Mouse (Mus musculus): ENCODE measurements at regions not wholly inside any gene's neighbourhood (a gene's known extent, or its start where the extent isn't known, plus 50 kb on each side); places are given as distances from the start of the nearest gene placed in this dataset.

DNA sequence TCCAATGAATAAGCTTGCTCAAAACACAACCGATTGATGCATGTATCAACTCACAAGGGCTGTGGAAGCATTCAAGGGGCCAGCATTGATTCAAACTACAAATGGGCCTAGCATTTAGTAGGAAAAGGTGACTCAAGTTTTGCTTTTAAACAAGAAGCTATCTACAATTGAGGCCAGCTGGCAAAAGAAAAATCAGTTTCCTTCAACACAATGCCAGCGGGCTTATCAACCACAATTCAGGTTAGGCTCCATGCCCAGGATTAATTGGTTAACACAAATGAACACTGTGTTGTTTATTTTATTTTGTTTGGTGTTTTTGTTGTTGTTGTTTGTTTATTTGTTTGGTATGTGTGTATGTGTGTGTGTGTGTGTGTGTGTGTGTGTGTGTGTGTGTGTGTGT is 89.4 kb downstream of the P2ry1 start:
- 93% methylated on average over 2 of the region's 2 CpGs for WGBS
- Histone ChIP-seq H3K4me2 (ENCODE audit: low read length) (no peak overlapping the region), H3K9me3 (ENCODE audit: control insufficient read depth, low read length) (no peaks in the 10 kb centered on the region), H3K27me3 (ENCODE audit: control insufficient read depth, insufficient read depth, low read length) (no peaks in the 10 kb centered on the region), H3K9ac (replicated peaks; ENCODE audit: low read length) (no peak overlapping the region), H3K36me3 (ENCODE audit: control insufficient read depth, insufficient read depth, low read length) (no peaks in the 10 kb centered on the region), H3K27ac (replicated peaks; ENCODE audit: low read depth, low read length) (no peak overlapping the region), H3K4me1 (ENCODE audit: control insufficient read depth, insufficient read depth, low read length) (no peaks in the 10 kb centered on the region), H3K4me3 (replicated peaks; ENCODE audit: low read depth, low read length) (no peak overlapping the region)
- DNase-seq (no peak), ATAC-seq (ENCODE audit: low FRiP score, low TSS enrichment) (no peak)

DNA sequence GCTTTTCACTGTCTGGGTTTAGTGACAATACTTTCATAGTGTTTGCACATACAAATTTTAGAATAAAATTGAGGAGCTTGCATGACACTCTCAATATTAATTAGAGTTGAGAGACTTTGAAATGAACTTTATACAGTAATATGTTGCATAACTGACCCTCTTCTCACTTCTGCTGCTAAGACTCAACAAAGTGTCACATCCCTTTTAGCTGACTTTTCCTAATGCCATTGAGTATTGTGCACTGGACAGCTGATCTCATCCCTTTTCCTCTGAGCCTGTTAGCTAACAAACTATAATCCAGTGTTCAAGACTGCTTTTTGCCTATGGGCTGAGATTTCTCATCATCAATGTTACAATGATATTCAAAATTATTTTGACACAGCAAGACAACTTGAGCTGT is 113.8 kb downstream of the P2ry1 start:
- Histone ChIP-seq H3K4me2 (ENCODE audit: low read length) (no peak overlapping the region), H3K36me3 (ENCODE audit: control insufficient read depth, insufficient read depth, low read length) (no peaks in the 10 kb centered on the region), H3K9ac (replicated peaks; ENCODE audit: low read length) (no peak overlapping the region), H3K4me3 (replicated peaks; ENCODE audit: low read depth, low read length) (no peak overlapping the region), H3K9me3 (ENCODE audit: control insufficient read depth, low read length) (no peaks in the 10 kb centered on the region), H3K4me1 (ENCODE audit: control insufficient read depth, insufficient read depth, low read length) (no peaks in the 10 kb centered on the region), H3K27me3 (ENCODE audit: control insufficient read depth, insufficient read depth, low read length) (no peaks in the 10 kb centered on the region), H3K27ac (replicated peaks; ENCODE audit: low read depth, low read length) (no peak overlapping the region)
- no peak for ATAC-seq (ENCODE audit: low FRiP score, low TSS enrichment)
- DNase-seq, result no peak

DNA sequence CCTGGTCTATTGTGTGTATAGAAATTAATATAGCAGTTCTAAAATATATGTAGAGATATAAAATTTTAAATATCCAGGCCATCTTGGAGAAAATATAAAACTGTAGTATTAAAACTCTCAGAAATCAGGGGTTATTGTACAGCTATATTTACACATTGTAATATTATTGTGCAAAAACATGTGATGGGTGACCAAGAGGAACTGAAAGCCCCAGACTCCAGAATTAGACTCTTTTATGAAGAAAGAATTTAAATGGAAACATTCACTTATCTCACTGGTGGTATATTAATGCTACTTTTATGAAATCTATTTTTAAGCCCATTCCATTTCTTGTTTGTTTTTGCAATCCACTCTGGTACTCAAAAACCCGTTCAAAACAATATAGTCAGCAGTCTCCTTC is 130.5 kb downstream of the P2ry1 start:
- DNase-seq, result no peak
- 71% methylated on average over 1 of the region's 1 CpGs for WGBS
- no peaks in the 10 kb centered on the region for H3K27me3 ChIP-seq (ENCODE audit: control insufficient read depth, insufficient read depth, low read length)
- no peak overlapping the region for H3K27ac ChIP-seq (replicated peaks; ENCODE audit: low read depth, low read length)
- no peak overlapping the region for H3K4me3 ChIP-seq (replicated peaks; ENCODE audit: low read depth, low read length)
- no peaks in the 10 kb centered on the region for H3K4me1 ChIP-seq (ENCODE audit: control insufficient read depth, insufficient read depth, low read length)
- H3K9me3 ChIP-seq (ENCODE audit: control insufficient read depth, low read length), result no peaks in the 10 kb centered on the region
- H3K4me2 ChIP-seq (ENCODE audit: low read length), result no peak overlapping the region
- H3K36me3 ChIP-seq (ENCODE audit: control insufficient read depth, insufficient read depth, low read length), result no peaks in the 10 kb centered on the region
- ATAC-seq (ENCODE audit: low FRiP score, low TSS enrichment), result no peak
- H3K9ac ChIP-seq (replicated peaks; ENCODE audit: low read length), result no peak overlapping the region

DNA sequence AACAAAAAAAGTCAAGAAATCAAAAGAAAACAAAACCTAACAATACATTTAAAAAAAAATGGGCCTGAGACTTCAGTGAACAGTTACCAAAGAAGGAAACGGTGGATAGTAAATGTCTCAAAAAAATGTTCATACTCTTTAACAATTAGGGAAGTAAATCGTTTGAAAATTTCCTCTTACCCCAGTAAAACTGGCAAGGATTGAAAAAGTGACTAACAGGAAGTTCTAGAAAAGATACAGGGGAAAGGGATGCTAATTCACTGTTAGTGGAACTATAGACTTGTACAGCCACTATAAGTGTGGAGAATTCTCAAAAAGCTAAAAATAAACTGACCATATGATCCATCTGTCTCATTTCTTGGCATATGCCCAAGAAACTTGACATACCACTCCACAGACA is 151.5 kb downstream of the P2ry1 start:
- Histone ChIP-seq H3K4me3 (replicated peaks; ENCODE audit: low read depth, low read length) (no peak overlapping the region), H3K36me3 (ENCODE audit: control insufficient read depth, insufficient read depth, low read length) (no peaks in the 10 kb centered on the region), H3K9ac (replicated peaks; ENCODE audit: low read length) (no peak overlapping the region), H3K9me3 (ENCODE audit: control insufficient read depth, low read length) (no peaks in the 10 kb centered on the region), H3K4me2 (ENCODE audit: low read length) (no peak overlapping the region), H3K27ac (replicated peaks; ENCODE audit: low read depth, low read length) (no peak overlapping the region), H3K4me1 (ENCODE audit: control insufficient read depth, insufficient read depth, low read length) (no peaks in the 10 kb centered on the region), H3K27me3 (ENCODE audit: control insufficient read depth, insufficient read depth, low read length) (no peaks in the 10 kb centered on the region)
- no peak for DNase-seq
- no peak for ATAC-seq (ENCODE audit: low FRiP score, low TSS enrichment)
- 94% methylated on average over 2 of the region's 2 CpGs for WGBS

DNA sequence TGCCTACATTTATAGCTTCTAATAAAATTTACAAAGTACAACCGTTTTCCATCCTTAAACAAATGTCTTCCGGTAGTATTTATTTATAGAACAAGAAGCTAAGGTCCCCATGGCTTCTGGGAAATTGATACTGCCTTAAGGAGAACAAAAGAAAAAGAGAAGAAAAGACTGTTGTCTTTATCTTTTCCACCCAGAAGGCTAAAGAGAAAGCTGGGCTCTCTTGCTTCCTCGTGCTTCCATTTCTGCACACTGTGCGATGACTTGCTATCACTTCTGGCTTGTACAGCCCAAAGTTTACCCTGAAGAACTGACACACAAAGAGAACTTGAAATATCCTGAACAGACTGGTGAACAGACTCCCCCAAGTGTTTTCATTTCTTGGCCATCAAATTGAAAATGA is 157.2 kb downstream of the P2ry1 start:
- H3K4me1 ChIP-seq (ENCODE audit: control insufficient read depth, insufficient read depth, low read length), result no peaks in the 10 kb centered on the region
- no peak overlapping the region for H3K27ac ChIP-seq (replicated peaks; ENCODE audit: low read depth, low read length)
- 86% methylated on average over 4 of the region's 4 CpGs for WGBS
- no peak overlapping the region for H3K9ac ChIP-seq (replicated peaks; ENCODE audit: low read length)
- H3K4me3 ChIP-seq (replicated peaks; ENCODE audit: low read depth, low read length), result no peak overlapping the region
- DNase-seq (no peak), ATAC-seq (ENCODE audit: low FRiP score, low TSS enrichment) (no peak)
- no peaks in the 10 kb centered on the region for H3K9me3 ChIP-seq (ENCODE audit: control insufficient read depth, low read length)
- H3K27me3 ChIP-seq (ENCODE audit: control insufficient read depth, insufficient read depth, low read length), result no peaks in the 10 kb centered on the region
- H3K4me2 ChIP-seq (ENCODE audit: low read length), result no peak overlapping the region
- H3K36me3 ChIP-seq (ENCODE audit: control insufficient read depth, insufficient read depth, low read length), result no peaks in the 10 kb centered on the region

DNA sequence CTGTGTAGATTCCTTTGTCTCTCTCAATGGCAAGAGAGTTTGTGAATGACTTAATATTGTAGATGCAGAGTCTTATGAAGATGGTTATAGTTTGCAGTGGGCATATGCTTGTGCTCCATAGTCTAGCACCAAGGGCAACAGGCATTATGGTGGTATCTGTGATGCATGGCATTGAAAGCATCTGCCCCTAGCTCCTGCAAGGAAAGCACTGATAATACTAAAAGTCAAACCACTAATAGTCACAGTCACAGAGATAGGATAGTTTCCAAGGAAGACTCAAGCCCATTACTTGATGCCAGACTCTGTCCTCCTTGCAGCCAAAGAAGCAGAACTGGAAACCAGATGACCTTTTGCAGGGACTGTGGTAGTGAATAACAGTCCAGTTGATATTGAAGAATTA is 158.8 kb downstream of the P2ry1 start:
- ATAC-seq (ENCODE audit: low FRiP score, low TSS enrichment) (no peak), DNase-seq (no peak)
- Histone ChIP-seq H3K36me3 (ENCODE audit: control insufficient read depth, insufficient read depth, low read length) (no peaks in the 10 kb centered on the region), H3K9ac (replicated peaks; ENCODE audit: low read length) (no peak overlapping the region), H3K4me3 (replicated peaks; ENCODE audit: low read depth, low read length) (no peak overlapping the region), H3K27ac (replicated peaks; ENCODE audit: low read depth, low read length) (no peak overlapping the region), H3K27me3 (ENCODE audit: control insufficient read depth, insufficient read depth, low read length) (no peaks in the 10 kb centered on the region), H3K9me3 (ENCODE audit: control insufficient read depth, low read length) (no peaks in the 10 kb centered on the region), H3K4me1 (ENCODE audit: control insufficient read depth, insufficient read depth, low read length) (no peaks in the 10 kb centered on the region), H3K4me2 (ENCODE audit: low read length) (no peak overlapping the region)

DNA sequence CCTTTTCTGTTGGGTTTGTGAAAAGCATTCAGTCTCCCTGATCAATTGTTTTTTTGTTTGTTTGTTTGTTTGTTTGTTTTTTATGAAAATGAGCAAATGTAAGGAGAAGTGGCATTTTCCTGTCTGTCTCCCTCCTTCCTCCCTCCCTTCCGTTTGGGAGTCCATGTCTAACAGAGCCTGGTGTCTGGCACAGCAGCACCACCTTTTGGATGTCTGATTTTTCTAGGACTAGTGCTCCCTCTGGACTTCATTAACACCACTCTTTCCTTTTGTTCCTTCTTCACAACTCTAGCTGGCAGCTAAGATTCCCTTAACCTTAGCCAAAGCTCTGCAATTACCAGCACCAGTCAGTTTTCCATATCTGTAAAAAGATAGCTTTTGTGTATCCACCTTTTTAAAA is 175.6 kb upstream of the Rap2b start:
- H3K9me3 ChIP-seq (ENCODE audit: control insufficient read depth, low read length), result no peaks in the 10 kb centered on the region
- no peak overlapping the region for H3K4me2 ChIP-seq (ENCODE audit: low read length)
- H3K4me3 ChIP-seq (replicated peaks; ENCODE audit: low read depth, low read length), result no peak overlapping the region
- no peak for ATAC-seq (ENCODE audit: low FRiP score, low TSS enrichment)
- H3K4me1 ChIP-seq (ENCODE audit: control insufficient read depth, insufficient read depth, low read length), result no peaks in the 10 kb centered on the region
- no peak overlapping the region for H3K9ac ChIP-seq (replicated peaks; ENCODE audit: low read length)
- H3K27me3 ChIP-seq (ENCODE audit: control insufficient read depth, insufficient read depth, low read length), result no peaks in the 10 kb centered on the region
- H3K36me3 ChIP-seq (ENCODE audit: control insufficient read depth, insufficient read depth, low read length), result no peaks in the 10 kb centered on the region
- 32% methylated on average over 1 of the region's 1 CpGs for WGBS
- no peak overlapping the region for H3K27ac ChIP-seq (replicated peaks; ENCODE audit: low read depth, low read length)
- peak; percentile 17 for DNase-seq

DNA sequence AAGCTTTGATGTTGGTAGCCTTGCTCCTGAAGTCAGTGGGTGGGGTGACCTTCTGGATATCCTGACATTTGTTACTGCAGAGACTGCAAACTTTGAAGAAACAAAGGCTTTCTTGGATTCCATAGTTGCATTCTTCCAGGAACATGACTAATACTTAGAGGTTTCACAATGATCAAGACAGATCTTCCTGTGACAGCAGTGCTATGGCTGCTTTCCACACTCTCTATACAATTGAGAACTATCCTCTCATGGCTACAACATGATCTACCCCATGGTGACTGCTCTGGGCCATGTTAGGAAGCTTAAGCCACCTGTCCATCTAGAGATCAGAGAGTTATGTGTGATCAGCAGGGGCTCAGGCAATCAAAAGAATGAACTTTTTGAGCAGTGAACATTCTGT is 172.8 kb upstream of the Rap2b start:
- no peaks in the 10 kb centered on the region for H3K4me1 ChIP-seq (ENCODE audit: control insufficient read depth, insufficient read depth, low read length)
- no peaks in the 10 kb centered on the region for H3K27me3 ChIP-seq (ENCODE audit: control insufficient read depth, insufficient read depth, low read length)
- no peak overlapping the region for H3K4me3 ChIP-seq (replicated peaks; ENCODE audit: low read depth, low read length)
- DNase-seq, result no peak
- no peak overlapping the region for H3K9ac ChIP-seq (replicated peaks; ENCODE audit: low read length)
- ATAC-seq (ENCODE audit: low FRiP score, low TSS enrichment), result no peak
- no peaks in the 10 kb centered on the region for H3K36me3 ChIP-seq (ENCODE audit: control insufficient read depth, insufficient read depth, low read length)
- H3K27ac ChIP-seq (replicated peaks; ENCODE audit: low read depth, low read length), result no peak overlapping the region
- no peak overlapping the region for H3K4me2 ChIP-seq (ENCODE audit: low read length)
- no peaks in the 10 kb centered on the region for H3K9me3 ChIP-seq (ENCODE audit: control insufficient read depth, low read length)

DNA sequence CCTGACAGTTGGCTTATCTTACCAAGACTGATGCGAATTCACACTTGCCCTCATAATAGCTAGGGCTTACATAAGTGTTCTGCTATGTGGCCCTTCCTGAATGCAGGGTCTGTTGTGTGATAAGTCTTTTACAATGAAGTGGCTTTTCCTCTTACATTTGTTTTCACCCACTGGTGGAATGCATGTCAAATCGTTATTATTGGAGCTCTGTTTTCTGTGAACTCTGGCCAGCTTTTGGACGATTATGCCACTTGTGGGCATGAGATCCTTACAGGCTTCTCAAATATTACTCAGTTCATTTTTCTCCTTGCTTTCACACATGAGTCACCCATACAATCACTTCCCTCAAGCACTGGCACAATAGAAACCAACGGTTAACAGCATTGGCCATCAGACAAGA is 144.9 kb upstream of the Rap2b start:
- ATAC-seq (ENCODE audit: low FRiP score, low TSS enrichment), result peak; percentile 14; the same call in 1 of the 2 replicates
- Histone ChIP-seq H3K27ac (replicated peaks; ENCODE audit: low read depth, low read length) (no peak overlapping the region), H3K36me3 (ENCODE audit: control insufficient read depth, insufficient read depth, low read length) (no peaks in the 10 kb centered on the region), H3K9ac (replicated peaks; ENCODE audit: low read length) (no peak overlapping the region), H3K4me2 (ENCODE audit: low read length) (no peak overlapping the region), H3K4me1 (ENCODE audit: control insufficient read depth, insufficient read depth, low read length) (no peaks in the 10 kb centered on the region), H3K9me3 (ENCODE audit: control insufficient read depth, low read length) (no peaks in the 10 kb centered on the region), H3K4me3 (replicated peaks; ENCODE audit: low read depth, low read length) (no peak overlapping the region), H3K27me3 (ENCODE audit: control insufficient read depth, insufficient read depth, low read length) (no peaks in the 10 kb centered on the region)
- peak; percentile 3 for DNase-seq
- 63% methylated on average over 4 of the region's 4 CpGs for WGBS

DNA sequence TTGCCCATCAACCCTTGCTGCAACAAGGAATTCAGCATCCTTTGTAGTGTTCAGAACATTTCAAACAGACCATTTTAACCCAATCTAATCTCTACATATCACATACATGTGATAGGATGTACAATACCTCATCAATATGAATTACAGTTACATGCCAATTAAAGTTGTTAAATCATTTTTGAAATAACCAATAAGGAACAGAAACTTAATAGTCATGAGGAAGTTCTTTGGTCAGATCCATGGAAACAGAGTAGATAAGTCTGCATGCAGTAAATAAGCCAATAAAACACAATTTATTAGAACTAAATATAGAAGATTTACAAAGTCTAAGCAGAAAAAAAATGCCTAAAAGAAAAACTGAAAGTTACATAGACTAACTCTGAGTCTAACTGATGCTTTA is 136.9 kb upstream of the Rap2b start:
- DNase-seq (no peak), ATAC-seq (ENCODE audit: low FRiP score, low TSS enrichment) (no peak)
- H3K4me2 ChIP-seq (ENCODE audit: low read length), result no peak overlapping the region
- no peaks in the 10 kb centered on the region for H3K36me3 ChIP-seq (ENCODE audit: control insufficient read depth, insufficient read depth, low read length)
- H3K9ac ChIP-seq (replicated peaks; ENCODE audit: low read length), result no peak overlapping the region
- H3K4me1 ChIP-seq (ENCODE audit: control insufficient read depth, insufficient read depth, low read length), result no peaks in the 10 kb centered on the region
- no peaks in the 10 kb centered on the region for H3K27me3 ChIP-seq (ENCODE audit: control insufficient read depth, insufficient read depth, low read length)
- no peaks in the 10 kb centered on the region for H3K9me3 ChIP-seq (ENCODE audit: control insufficient read depth, low read length)
- H3K4me3 ChIP-seq (replicated peaks; ENCODE audit: low read depth, low read length), result no peak overlapping the region
- no peak overlapping the region for H3K27ac ChIP-seq (replicated peaks; ENCODE audit: low read depth, low read length)

Measured in midbrain, embryonic 14.5 days (tissue).